Mouse (Mus musculus): ENCODE data around the gene Habp2. TPM values are rescaled to one million over a fixed set of nuclear protein-coding genes. Genes with fewer than 3 reads are reported as not detected.

Gene Habp2
- polyA plus RNA-seq, 1 experiment from 2014 or later = 0.10 TPM

DNA sequence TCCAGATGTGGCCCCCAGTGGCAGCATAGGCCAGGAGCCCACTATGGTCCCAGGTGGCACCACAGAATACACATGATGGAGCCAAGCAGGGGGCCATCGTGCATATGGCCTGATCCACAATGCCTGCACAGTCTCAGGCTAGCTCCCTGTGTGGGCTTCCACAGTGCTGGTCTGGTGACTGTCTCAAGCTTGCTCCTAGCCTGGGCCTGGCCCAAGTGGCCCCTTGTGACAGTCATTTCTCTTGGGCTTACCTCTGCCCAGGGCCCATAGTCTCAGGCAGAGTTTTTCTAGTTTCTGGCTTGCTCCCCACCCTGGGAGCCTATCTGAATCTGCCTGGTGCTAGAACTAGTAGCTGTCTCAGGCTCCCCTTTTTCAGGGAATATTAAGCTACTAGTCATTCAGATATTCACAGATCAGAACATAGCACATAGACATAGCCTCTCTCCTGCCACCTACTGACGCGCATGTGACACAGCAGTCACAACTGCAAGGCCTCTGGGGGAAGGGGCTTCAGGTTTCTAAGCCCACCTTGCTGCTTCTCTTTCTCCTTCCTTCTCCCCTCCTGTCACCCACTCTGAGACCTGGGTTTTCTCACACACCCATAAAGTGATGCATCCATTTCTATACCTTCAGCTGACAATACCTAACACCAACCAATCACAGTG, 9.7 kb upstream of the Habp2 start:
- no peak for ATAC-seq (replicated peaks)
- Histone ChIP-seq H3K9me3 (no peaks in the 10 kb centered on the region), H3K9ac (no peak overlapping the region), H3K4me3 (no peak overlapping the region), H3K4me2 (no peak overlapping the region), H3K36me3 (replicated peaks) (no peaks in the 10 kb centered on the region), H3K27me3 (replicated peaks) (no peaks in the 10 kb centered on the region), H3K27ac (no peak overlapping the region), H3K4me1 (no peaks in the 10 kb centered on the region)
- WGBS = 52% methylated on average over 3 of the region's 3 CpGs

GRCm38 (mm10) chr19:56277951-56278350, 9.0 kb upstream of the Habp2 start:
- no peak overlapping the region for H3K9ac ChIP-seq
- H3K4me3 ChIP-seq = no peak overlapping the region
- H3K36me3 ChIP-seq (replicated peaks) = no peaks in the 10 kb centered on the region
- WGBS = 85% methylated on average over 4 of the region's 4 CpGs
- no peak for ATAC-seq (replicated peaks)
- no peak overlapping the region for H3K4me2 ChIP-seq
- H3K9me3 ChIP-seq = no peaks in the 10 kb centered on the region
- H3K27me3 ChIP-seq (replicated peaks) = no peaks in the 10 kb centered on the region
- H3K4me1 ChIP-seq = no peaks in the 10 kb centered on the region
- no peak overlapping the region for H3K27ac ChIP-seq

DNA sequence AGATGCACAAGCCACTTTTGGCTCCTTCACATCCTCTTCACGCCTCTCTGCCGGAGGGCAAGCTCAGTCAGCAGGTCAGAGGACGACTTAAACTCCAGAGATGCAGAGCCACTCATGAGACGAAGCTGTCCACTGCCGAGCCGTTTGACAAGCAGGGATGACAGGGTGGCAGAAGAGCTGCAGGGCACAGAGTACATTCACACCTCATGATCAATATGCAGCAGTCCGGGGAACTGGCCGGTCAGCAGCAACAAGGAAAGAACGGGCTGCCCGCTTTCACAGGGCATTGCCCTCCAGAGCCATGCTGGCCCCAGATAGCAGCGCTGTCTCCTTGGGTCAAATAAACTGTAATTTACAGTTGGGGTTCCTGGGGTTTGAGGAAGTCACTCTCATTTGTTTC, 8.6 kb upstream of the Habp2 start:
- no peaks in the 10 kb centered on the region for H3K36me3 ChIP-seq (replicated peaks)
- no peaks in the 10 kb centered on the region for H3K27me3 ChIP-seq (replicated peaks)
- no peak overlapping the region for H3K27ac ChIP-seq
- H3K4me1 ChIP-seq = no peaks in the 10 kb centered on the region
- 84% methylated on average over 11 of the region's 11 CpGs for WGBS
- H3K4me3 ChIP-seq = no peak overlapping the region
- no peaks in the 10 kb centered on the region for H3K9me3 ChIP-seq
- H3K4me2 ChIP-seq = no peak overlapping the region
- no peak overlapping the region for H3K9ac ChIP-seq
- no peak for ATAC-seq (replicated peaks)

DNA sequence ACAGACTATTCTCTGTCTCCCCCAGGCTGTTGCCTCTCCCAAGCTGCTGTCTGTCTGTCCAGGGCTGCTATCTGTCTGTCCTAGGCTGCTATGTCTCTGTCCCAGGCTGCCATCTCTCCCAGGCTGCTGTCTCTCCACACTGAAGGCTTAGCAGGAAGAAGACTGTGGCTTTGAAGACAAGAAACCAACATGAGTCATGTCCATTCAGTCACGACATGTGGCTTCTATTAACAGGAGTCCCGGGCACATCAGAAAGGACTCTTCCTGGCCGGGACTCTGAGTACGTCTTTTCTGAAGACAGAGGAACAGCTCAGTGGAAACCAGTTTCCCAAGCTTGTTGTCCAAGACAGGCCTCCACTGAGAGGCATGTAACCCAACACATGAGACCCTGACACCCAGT, 1.7 kb upstream of the Habp2 start:
- Histone ChIP-seq H3K9ac (no peak overlapping the region), H3K27ac (no peak overlapping the region), H3K4me1 (no peaks in the 10 kb centered on the region), H3K4me2 (no peak overlapping the region), H3K4me3 (no peak overlapping the region), H3K9me3 (no peaks in the 10 kb centered on the region), H3K36me3 (replicated peaks) (no peaks in the 10 kb centered on the region), H3K27me3 (replicated peaks) (no peaks in the 10 kb centered on the region)
- WGBS = 85% methylated on average over 4 of the region's 4 CpGs
- ATAC-seq (replicated peaks) = no peak

GRCm38 (mm10) chr19:56287580-56288367, 837 bp downstream of the Habp2 start:
- Histone ChIP-seq H3K36me3 (replicated peaks) (no peaks in the 10 kb centered on the region), H3K27me3 (replicated peaks) (no peaks in the 10 kb centered on the region), H3K4me1 (peaks cover 21% of the 10 kb centered on the region; the same call in 1 of the 2 replicates), H3K9ac (no peak overlapping the region), H3K27ac (no peak overlapping the region), H3K9me3 (no peaks in the 10 kb centered on the region), H3K4me2 (no peak overlapping the region), H3K4me3 (no peak overlapping the region)
- no peak for ATAC-seq (replicated peaks)
- WGBS = 85% methylated on average over 15 of the region's 15 CpGs

- Histone ChIP-seq H3K27me3 (replicated peaks) (no peaks in the 10 kb centered on the region), H3K4me3 (no peak overlapping the region), H3K9ac (no peak overlapping the region), H3K4me2 (no peak overlapping the region), H3K36me3 (replicated peaks) (no peaks in the 10 kb centered on the region), H3K27ac (no peak overlapping the region), H3K9me3 (no peaks in the 10 kb centered on the region), H3K4me1 (peaks cover 21% of the 10 kb centered on the region; the same call in 1 of the 2 replicates)
- WGBS = 72% methylated on average over 4 of the region's 4 CpGs
- no peak for ATAC-seq (replicated peaks)
These were observed 1.5 kb downstream of the Habp2 start for GRCm38 (mm10) chr19:56288436-56288835.

DNA sequence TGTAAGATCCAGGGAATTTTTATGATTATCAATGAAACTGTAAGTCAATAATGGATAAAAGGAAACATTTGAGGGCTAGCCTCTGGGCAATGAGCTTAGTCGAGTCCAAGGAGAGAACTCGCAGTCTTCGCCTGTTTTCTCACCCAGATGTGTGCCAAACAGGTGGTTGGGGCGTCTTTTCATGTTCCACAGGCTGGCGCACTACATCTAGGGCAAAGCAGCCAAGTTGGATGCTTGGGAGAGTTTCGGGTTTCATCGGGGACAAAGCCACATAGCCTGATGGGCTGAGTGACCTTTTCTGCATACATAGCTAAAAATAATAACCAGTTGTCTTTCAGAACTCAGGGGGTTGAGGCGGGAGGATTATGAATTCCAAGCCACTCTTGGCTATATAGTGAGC, 2.7 kb downstream of the Habp2 start:
- 90% methylated on average over 8 of the region's 8 CpGs for WGBS
- Histone ChIP-seq H3K9me3 (no peaks in the 10 kb centered on the region), H3K4me1 (peaks cover 22% of the 10 kb centered on the region), H3K4me2 (no peak overlapping the region), H3K27me3 (replicated peaks) (no peaks in the 10 kb centered on the region), H3K4me3 (no peak overlapping the region), H3K27ac (no peak overlapping the region), H3K9ac (no peak overlapping the region), H3K36me3 (replicated peaks) (no peaks in the 10 kb centered on the region)
- no peak for ATAC-seq (replicated peaks)

GRCm38 (mm10) chr19:56291898-56292297, 5.0 kb downstream of the Habp2 start:
- no peak overlapping the region for H3K4me2 ChIP-seq
- H3K4me1 ChIP-seq = peaks cover 26% of the 10 kb centered on the region
- no peaks in the 10 kb centered on the region for H3K27me3 ChIP-seq (replicated peaks)
- H3K27ac ChIP-seq = 0 out of 2 replicates have a peak overlapping the region, but pooled peaks have one; percentile 51
- 58% methylated on average over 6 of the region's 6 CpGs for WGBS
- no peak; the same call in 1 of the 2 replicates for ATAC-seq (replicated peaks)
- no peaks in the 10 kb centered on the region for H3K36me3 ChIP-seq (replicated peaks)
- H3K4me3 ChIP-seq = no peak overlapping the region
- no peaks in the 10 kb centered on the region for H3K9me3 ChIP-seq
- H3K9ac ChIP-seq = no peak overlapping the region

GRCm38 (mm10) chr19:56292335-56292734, 5.4 kb downstream of the Habp2 start:
- Histone ChIP-seq H3K36me3 (replicated peaks) (no peaks in the 10 kb centered on the region), H3K9me3 (no peaks in the 10 kb centered on the region), H3K9ac (no peak overlapping the region), H3K27ac (no peak overlapping the region), H3K27me3 (replicated peaks) (no peaks in the 10 kb centered on the region), H3K4me1 (peaks cover 26% of the 10 kb centered on the region), H3K4me2 (no peak overlapping the region), H3K4me3 (no peak overlapping the region)
- WGBS = 51% methylated on average over 9 of the region's 9 CpGs
- no peak for ATAC-seq (replicated peaks)

- H3K27ac ChIP-seq = peak overlapping the region; percentile 48; the same call in 1 of the 2 replicates
- H3K4me3 ChIP-seq = no peak overlapping the region
- H3K4me2 ChIP-seq = no peak overlapping the region
- H3K9ac ChIP-seq = no peak overlapping the region
- H3K36me3 ChIP-seq (replicated peaks) = no peaks in the 10 kb centered on the region
- H3K27me3 ChIP-seq (replicated peaks) = no peaks in the 10 kb centered on the region
- peak; percentile 81 for ATAC-seq (replicated peaks)
- H3K4me1 ChIP-seq = peaks cover 26% of the 10 kb centered on the region
- H3K9me3 ChIP-seq = no peaks in the 10 kb centered on the region
- WGBS = 32% methylated on average over 7 of the region's 7 CpGs
These were observed 7.9 kb downstream of the Habp2 start for GRCm38 (mm10) chr19:56294654-56295399.

DNA sequence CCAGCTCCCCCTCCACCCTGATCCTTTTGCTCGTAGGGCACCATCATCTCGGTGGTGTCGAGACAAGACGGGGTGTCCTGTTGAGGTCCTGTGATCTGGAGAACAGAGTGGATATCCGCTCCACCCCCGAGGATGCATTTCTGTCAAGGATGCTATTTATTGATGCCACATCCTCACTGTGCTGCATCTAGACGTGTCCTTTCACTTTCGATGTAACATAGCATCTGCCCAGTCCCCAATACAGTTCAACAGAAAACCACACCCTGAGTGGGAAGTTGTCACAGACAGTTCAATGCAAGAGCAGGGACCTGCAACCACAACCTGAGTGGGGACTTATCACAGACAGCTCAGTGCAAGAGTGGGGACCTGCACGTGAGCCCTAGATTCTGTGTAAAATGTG, 9.7 kb downstream of the Habp2 start:
- no peak for ATAC-seq (replicated peaks)
- no peaks in the 10 kb centered on the region for H3K27me3 ChIP-seq (replicated peaks)
- 63% methylated on average over 9 of the region's 9 CpGs for WGBS
- H3K4me3 ChIP-seq = no peak overlapping the region
- no peak overlapping the region for H3K4me2 ChIP-seq
- H3K4me1 ChIP-seq = peaks cover 17% of the 10 kb centered on the region
- H3K36me3 ChIP-seq (replicated peaks) = no peaks in the 10 kb centered on the region
- H3K27ac ChIP-seq = no peak overlapping the region
- no peak overlapping the region for H3K9ac ChIP-seq
- no peaks in the 10 kb centered on the region for H3K9me3 ChIP-seq

GRCm38 (mm10) chr19:56297264-56297663, 10.3 kb downstream of the Habp2 start:
- H3K27me3 ChIP-seq (replicated peaks) = no peaks in the 10 kb centered on the region
- no peak overlapping the region for H3K27ac ChIP-seq
- H3K4me1 ChIP-seq = peaks cover 11% of the 10 kb centered on the region
- 69% methylated on average over 3 of the region's 3 CpGs for WGBS
- H3K36me3 ChIP-seq (replicated peaks) = no peaks in the 10 kb centered on the region
- no peaks in the 10 kb centered on the region for H3K9me3 ChIP-seq
- no peak for ATAC-seq (replicated peaks)
- H3K4me3 ChIP-seq = no peak overlapping the region
- no peak overlapping the region for H3K9ac ChIP-seq
- H3K4me2 ChIP-seq = no peak overlapping the region

Measured in midbrain, embryonic 15.5 days (tissue).